Mouse (Mus musculus) kidney, postnatal 36 days (tissue): Measurements from ENCODE around the gene Dgkg.

Source experiments
- DNase-seq, 2 experiments: peaks; one replicate each; pipeline ENCODE4 v3.0.0; 2021 to 2022; ENCODE audit warnings: mixed read lengths in 2 of 2

The Dgkg gene

DNA sequence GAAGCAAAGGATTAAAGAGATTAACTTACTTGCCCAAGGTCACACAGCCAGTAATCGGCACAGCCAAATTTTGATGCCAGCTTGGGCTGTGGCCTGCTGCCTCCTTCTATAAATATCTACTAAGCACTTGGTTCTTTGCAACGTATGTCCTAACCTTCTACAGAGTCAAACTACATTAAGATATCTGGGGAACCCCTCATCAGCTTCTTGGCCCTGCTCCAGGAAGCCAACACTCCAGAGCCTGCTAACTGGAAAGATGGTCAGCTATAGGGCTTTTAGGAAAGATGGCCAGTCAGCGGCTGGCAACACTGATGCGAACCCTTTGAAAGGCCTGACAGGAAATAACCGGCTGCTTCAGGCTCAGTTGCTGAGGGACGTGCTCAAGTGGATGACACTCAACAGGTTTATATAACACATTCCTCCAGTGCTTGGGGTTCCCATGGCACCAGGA lies 114.3 kb downstream of the Dgkg start:
- no peak for DNase-seq

DNA sequence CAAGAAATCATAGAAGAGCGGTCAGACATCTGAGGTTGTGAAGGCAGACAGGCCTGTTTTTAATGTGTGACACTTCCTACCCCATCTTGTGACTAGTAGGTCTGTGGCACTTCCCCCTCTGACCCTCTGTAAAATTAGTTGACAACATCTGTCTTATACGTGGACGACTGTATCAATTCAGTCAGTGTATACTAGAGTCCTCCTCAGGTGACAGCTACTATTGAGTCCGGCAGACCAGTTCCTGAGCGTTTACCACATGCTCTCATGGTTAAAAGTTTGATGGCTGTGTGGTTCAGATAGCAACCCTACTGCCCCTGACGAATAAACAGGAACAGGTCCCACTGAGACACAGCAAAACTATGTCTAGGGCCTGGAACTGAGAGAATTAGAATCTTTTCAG lies 117.7 kb downstream of the Dgkg start:
- DNase-seq, result no peak

DNA sequence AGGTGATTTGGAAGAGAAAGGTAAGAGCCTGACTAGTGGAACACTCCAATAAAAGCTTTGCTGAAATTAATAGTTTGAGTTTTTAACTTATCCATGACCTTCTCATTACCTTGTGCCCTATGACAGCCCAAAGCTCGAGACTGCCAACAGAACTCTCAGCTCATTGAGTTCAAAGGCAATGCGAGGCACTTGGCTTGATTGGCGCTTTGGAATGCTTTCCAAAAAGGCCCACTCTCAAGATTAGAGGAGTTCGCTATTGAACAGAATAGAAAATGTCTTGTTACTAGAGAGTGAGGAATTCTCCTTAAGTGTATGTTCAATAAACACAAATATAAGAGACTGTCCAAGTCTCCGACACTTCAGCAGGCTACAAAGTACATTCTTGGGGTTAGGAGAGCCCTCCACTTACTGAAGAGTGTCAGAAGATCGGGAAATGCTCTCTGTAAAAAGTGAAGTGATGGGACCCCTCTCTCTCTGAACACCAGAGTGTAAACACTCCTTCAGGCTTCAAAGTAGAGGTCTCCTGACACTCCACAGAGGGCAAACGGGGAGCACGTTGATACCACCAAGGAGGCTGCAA lies 120.3 kb downstream of the Dgkg start:
- DNase-seq, result no peak

- no peak for DNase-seq
Measured at GRCm38 (mm10) chr16:22533087-22533486, 123.9 kb downstream of the Dgkg start.

DNA sequence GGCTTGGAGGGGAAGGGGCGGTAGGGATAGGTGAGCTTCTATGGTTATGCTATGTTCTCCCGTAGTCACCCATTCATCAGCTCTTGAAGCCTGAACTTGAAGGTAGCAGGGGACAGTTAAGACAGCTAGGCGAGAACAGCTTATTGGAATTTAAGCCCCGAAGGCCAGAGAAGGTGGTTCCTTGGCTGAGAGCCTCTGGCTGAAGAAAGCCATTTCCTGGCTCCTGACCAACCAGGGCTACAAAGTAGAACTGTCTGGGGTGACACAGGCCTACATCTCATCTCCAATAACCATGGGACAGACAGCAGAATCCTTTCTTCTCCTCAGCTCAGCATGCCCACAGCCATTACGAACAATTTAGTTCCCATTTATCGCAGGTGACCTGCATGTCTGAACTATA lies 125.2 kb downstream of the Dgkg start:
- DNase-seq, result peak; percentile 53 to 66

DNA sequence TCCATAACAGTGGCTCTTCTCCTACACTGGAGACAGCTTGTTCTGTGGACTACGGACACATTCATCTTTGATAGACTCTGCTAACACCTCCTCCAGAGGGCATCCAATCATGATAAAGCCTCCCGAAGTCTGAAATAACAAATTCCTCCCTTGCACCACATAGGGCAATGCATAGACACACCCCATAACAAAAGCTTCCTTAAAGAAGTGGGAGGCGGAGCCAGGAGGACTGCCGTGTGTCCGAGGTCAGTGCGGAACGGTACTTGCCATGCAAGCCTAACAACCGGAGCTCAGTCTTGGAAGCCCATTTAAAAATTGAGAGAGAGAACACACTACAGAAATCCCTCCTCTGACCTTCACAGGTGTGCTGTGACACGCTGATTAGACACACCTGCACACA lies 126.0 kb downstream of the Dgkg start:
- no peak for DNase-seq

GRCm38 (mm10) chr16:22527499-22527939 lies 129.5 kb downstream of the Dgkg start:
- DNase-seq, result peak; percentile 40 to 57

DNA sequence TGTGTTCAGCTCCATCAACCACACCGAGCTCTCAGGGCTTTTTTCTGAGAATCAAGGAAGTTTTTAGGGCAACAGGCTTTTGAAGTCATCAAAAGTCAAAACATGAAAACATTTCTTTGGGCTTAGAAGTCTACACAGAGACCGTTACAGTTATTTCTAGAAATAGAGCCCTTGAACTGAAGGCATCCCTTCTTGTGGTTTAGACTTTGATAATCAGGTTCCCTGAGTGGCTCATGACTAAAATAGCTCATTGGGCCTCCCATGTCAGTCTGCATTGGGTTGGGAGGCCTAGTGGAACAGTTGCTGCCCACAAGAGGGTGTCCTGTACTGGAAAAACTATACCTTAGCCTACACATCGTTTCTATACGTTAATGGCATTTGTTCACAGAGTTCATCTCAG lies 130.6 kb downstream of the Dgkg start:
- no peak for DNase-seq

DNA sequence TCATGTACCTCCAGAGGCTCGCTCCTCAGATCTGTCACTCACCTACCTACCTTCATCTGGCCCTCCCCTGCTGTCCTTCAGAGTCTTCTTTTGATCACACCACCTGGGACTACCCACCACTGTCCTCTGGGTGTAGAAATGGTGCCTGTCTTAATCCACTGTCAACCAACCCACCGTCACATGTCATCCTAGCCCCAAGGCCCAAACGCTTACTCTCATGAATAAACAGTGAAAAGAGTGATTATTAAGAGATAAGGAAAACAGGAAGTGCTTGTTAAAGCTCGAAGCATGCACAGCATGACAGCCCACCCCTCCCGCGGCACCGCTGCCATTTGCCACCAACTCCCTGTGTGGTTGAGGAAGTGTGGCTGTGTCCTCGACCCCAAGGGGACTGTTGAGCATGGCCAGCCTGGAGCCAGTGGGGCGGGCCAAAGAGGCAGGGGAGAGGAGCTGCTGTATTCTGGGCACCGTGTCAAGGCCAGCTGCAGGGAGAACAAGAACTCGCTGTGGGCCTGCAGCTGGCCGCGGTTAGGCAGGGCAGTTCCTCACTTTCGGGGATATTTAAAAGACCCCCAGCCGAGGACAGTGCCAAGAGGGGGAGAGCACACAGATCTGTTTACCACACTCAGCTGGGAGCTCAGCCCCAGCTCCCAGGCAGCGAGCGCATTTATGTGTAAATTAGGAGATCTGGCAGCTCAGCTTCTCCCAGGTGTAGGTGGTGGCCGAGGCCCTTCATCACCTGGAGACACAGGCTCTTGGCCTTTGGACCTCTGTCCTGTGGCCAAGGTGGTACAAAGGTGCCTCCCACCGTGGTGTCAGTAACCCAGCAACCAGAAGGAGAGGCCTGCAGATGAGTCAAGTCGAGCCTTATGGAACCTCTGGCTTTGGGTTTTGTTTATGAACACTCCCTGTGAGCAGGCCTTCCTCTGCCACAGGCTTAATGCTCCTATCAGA lies 139.3 kb downstream of the Dgkg start:
- DNase-seq, result peak; percentile 62 to 78

DNA sequence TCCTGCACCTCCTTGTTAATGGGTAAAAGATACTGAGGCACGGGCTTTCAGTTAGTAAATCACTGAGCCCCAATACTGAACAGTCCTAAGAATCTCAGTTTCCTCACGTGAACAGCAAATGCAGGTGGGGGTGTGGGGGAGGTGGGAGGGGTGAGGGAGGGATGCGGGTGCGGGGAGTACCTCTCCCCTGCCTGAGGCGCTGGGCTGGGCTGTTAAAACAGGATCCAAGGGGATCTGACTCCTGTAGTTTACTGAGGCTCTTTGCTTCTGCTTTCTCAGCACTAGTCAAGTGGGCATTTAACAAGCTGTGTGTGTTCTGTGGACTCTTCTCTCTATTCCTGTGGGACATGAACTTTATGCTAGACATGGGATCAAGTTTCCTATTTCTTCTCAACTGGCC lies 141.5 kb downstream of the Dgkg start:
- DNase-seq, result no peak

DNA sequence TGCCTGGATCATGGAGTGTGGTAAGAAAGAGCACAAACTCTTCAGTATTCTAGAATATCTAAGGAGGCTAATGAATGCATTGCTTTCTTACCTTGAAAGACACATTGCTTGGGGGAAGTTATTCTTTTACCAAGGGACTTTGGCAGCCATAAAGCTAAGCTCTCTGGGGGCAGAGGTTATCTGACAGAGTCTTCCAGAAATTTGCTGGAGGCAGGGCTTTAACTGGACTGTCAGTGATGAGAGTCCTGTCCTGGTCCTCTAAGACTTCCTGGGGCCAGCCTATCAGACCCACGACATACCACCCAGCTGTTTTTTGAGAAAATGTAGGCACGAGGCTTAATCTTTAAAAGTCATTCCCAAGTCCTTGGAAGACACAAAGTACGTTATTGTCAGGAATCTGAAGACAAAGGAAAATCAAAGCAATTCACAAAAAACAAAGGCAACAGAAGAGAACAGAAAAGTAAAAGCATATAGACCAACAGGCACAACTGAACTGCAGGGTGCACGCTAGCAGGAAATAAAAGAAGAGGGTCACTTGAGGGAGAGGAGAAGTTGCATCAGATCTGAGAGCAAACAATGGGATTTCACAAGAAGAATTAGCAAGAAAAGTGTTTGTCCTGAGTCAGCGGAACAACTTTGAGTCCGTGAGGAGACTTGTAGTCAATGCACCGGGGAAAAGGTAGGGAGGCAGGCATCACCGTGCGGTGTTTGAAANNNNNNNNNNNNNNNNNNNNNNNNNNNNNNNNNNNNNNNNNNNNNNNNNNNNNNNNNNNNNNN lies 146.0 kb downstream of the Dgkg start:
- DNase-seq, result peak; percentile 10 to 36

- no peak for DNase-seq
Measured at GRCm38 (mm10) chr16:22508936-22509563, 148.0 kb downstream of the Dgkg start.

DNA sequence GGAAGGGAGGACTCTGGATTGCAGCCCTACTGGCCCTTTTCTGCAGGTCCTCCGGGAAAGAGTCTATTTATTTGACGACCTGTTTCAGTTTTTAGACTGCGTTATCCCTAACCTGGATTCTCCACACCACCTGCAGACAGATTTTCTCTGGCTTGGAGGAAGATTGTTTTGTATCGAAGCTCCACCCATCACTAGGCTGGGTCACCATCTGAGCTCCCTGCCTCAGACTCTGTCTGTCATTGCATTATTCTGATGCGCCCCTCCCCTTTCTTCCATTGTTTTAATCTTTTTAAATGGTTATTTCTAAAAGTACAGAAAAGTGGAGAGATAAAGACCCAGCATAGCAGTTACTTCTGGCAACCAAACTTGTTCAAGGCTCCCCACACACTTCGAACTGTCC lies 151.4 kb downstream of the Dgkg start:
- DNase-seq, result no peak

DNA sequence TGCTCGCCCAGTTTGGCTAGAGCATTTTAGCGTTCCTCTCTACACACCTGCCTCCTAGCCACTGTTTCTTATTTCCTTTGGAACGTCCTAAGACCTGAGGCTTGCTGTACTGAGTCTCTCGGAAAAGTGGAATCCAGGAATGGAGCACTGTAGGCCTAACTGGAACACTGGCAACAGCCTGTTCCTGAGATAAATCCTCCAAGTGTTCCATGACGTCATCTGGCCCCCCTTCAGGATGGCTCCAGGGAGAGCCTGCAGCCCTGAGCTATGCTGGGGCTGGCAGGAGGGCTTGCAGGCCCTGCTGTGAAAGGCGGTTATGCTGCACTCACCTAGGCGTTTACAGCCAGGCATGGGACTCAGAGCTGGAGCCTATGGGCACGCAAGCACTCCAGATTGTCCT lies 152.2 kb downstream of the Dgkg start:
- peak; percentile 40 to 48 for DNase-seq

- DNase-seq, result no peak
Measured at GRCm38 (mm10) chr16:22504049-22504448, 153.0 kb downstream of the Dgkg start.

DNA sequence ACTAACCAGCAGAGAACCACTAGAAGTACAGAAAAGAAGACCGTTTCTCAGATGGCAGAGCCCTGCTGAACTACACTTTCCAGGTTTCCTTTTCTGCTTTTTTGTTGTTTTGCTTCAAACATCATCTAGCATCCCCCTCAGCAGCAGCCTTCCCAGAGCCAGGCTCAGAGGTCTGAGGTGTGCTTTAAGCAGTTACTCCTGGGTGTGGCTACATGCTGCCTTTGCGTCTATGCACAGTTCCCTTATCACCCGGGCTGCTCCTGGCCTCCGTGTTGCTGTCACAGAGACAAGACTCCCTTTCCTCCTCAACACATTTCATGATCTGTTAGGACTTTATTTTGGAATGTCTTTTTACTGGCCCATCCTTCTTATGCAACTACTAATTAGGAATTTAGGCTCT lies 153.6 kb downstream of the Dgkg start:
- no peak for DNase-seq

- no peak for DNase-seq
Measured at GRCm38 (mm10) chr16:22501855-22502254, 155.2 kb downstream of the Dgkg start.

GRCm38 (mm10) chr16:22500561-22500960 lies 156.5 kb downstream of the Dgkg start:
- no peak for DNase-seq

DNA sequence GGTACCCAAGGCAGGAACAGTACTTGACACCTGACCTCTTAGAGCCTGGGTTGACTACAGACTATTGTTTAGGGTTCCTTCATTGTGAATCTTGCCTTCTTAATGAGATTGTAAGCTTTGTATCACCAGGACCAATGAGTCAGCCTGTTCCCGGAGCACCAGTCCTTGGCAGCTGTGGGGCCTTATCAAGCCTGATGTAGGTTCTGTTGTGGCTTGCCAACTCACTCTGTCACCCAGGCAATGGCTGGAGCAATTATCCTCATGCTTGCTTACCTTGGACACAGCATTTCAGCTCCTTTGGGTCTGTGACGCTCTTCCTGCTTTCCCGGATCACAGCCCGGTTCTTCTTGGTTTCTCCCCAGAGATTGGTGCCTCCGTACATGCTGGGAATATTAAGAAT lies 157.1 kb downstream of the Dgkg start:
- DNase-seq, result no peak

DNA sequence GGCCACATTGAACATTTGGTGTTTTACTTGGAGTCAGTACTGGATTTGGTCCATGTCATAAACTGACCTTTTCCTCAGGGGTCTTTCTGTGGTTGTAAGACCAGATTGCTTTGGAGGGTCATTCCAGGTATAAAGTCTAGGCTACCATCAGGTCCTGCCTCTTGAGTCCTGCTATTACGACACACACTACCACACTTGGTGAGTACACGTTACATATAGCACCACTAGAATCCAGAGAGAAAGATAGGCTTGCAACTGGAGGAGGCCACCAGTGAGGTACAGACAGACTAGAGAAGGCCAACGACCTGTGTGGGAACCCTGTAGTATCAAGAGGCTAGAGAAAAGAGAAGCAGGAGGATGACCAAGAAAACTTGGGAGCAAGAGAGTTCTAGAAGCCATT lies 157.6 kb downstream of the Dgkg start:
- no peak for DNase-seq

GRCm38 (mm10) chr16:22497976-22498375 lies 159.0 kb downstream of the Dgkg start:
- no peak for DNase-seq

DNA sequence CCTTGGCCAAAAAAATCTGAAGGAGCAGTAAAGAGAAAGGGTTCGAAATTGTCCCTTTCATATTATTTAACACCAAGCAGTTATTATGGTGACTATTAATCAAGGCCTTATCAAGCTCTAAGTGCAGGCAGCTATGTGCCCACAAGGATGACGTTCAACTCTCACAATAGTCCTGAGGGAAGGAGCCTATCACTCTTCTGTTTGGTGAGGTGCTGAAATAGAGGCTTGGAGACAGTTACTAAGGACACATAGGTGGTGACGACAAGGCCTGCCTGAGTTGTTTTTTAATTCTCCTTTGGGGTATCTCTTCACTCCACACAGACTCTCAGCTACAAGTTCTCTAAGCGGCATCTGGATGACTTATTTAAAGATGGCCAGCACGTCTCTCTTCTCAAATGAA lies 161.8 kb downstream of the Dgkg start:
- no peak for DNase-seq

DNA sequence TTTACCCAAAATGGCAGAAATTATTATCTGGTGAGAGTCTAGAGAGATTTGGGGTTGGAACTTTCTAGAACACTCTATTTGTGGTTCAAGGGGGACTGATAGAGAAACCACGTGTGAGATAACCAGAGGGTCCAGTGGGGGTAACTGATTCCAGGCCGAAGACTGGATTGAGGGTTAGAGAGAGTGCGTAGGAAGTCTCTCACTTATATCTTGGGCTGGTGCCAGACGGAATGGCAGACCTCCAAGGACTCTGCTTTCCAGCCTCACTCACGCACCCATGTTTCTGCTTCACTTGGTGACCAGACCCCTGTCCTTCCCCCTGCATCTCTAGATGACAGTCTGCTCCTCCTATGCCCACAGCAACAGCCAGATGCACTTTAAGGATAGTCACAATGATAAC lies 162.2 kb downstream of the Dgkg start:
- DNase-seq, result no peak
